Mouse (Mus musculus) ES-Bruce4 (cell line): ENCODE measurements around the gene Fgf2.

Source experiments
- CTCF ChIP-seq: IDR thresholded peaks from one replicate; pipeline ENCODE4 v1.8.1; 2011; ENCODE audit warnings: low read depth, low read length
- EP300 ChIP-seq: IDR thresholded peaks from 2 replicates; pipeline ENCODE4 v1.6.1; 2011; ENCODE audit warnings: low read depth, low read length; ENCODE audit not compliant: insufficient read depth
- POLR2A ChIP-seq: IDR thresholded peaks from one replicate; pipeline ENCODE4 v1.8.1; 2011; ENCODE audit warnings: low read length; ENCODE audit not compliant: insufficient read depth

- TF ChIP-seq CTCF: no peak
- TF ChIP-seq EP300: no peak
- no peak for TF ChIP-seq POLR2A
These were observed 18.4 kb downstream of the Fgf2 start for GRCm38 (mm10) chr3:37366381-37367053.
